Mouse (Mus musculus): Measurements from ENCODE around the gene Aak1.

- TF ChIP-seq RCOR1 (conservative IDR thresholded peaks at IDR 0.05; ENCODE audit: low read depth, low read length), result no peak
- no peak for TF ChIP-seq POLR2A (IDR thresholded peaks at IDR 0.05; ENCODE audit: low read depth, low read length)
Observed at GRCm38 (mm10) chr6:86843636-86844035, 5.7 kb upstream of the Aak1 start.
